Mouse (Mus musculus) midbrain, embryonic 13.5 days (tissue): Measurements from ENCODE around the gene Gm14862. TPM values are rescaled to one million over a fixed set of nuclear protein-coding genes. Genes with fewer than 3 reads are reported as not detected.

ENCODE experiments used
- ATAC-seq: fragments of 200-750 bp; cut with Nextera tagmentation; 2 replicates; pipeline ENCODE4 v1.8.0; 2017; ENCODE audit warnings: mild to moderate bottlenecking, moderate TSS enrichment, moderate library complexity
- H3K27ac ChIP-seq: fragments of 300-500 bp; sonication (generic); 2 replicates; pipeline ENCODE4 v1.5.1; 2015; ENCODE audit warnings: inconsistent platforms, mild to moderate bottlenecking, moderate library complexity
- H3K27me3 ChIP-seq: fragments of 300-500 bp; sonication (generic); 2 replicates; pipeline ENCODE4 v1.6.1; 2015; ENCODE audit warnings: mild to moderate bottlenecking, inconsistent platforms
- H3K36me3 ChIP-seq: fragments of 300-500 bp; sonication (generic); 2 replicates; pipeline ENCODE4 v1.6.1; 2015; ENCODE audit warnings: mild to moderate bottlenecking, inconsistent platforms
- H3K4me1 ChIP-seq: fragments of 300-500 bp; sonication (generic); replicated peaks from 2 replicates; pipeline ENCODE4 v1.6.1; 2015; ENCODE audit warnings: inconsistent platforms
- H3K4me2 ChIP-seq: fragments of 300-500 bp; sonication (generic); replicated peaks from 2 replicates; pipeline ENCODE4 v1.6.1; 2015; ENCODE audit warnings: moderate library complexity, mild to moderate bottlenecking, inconsistent platforms
- H3K4me3 ChIP-seq: fragments of 300-500 bp; sonication (generic); replicated peaks from 2 replicates; pipeline ENCODE4 v1.5.1; 2015; ENCODE audit warnings: mild to moderate bottlenecking, inconsistent platforms
- H3K9ac ChIP-seq: fragments of 300-500 bp; sonication (generic); replicated peaks from 2 replicates; pipeline ENCODE4 v1.6.1; 2015; ENCODE audit warnings: mild to moderate bottlenecking, inconsistent platforms
- H3K9me3 ChIP-seq: fragments of 300-500 bp; sonication (generic); 2 replicates; pipeline ENCODE4 v1.6.1; 2016; ENCODE audit warnings: mild to moderate bottlenecking, inconsistent platforms
- WGBS: fragments of 180-500 bp; shearing (Covaris S2); methylation state at CpG from one replicate; pipeline ENCODE4 v1.1.7; 2015; 5-methylcytosine and 5-hydroxymethylcytosine counted together
- polyA plus RNA-seq: library from polyadenylated mRNA; unstranded; fragments of >200 nt; fragmentation: Nextera tagmentation; extraction: Ambion mirVana; gene quantifications from 2 replicates; pipeline ENCODE4 v1.2.1, GENCODE M21; 2015

The Gm14862 gene
- polyA plus RNA-seq, 1 experiment from 2014 or later: not detected

- no peak for ATAC-seq
- H3K9ac ChIP-seq: no peak overlapping the region
- no peak overlapping the region for H3K4me3 ChIP-seq
- H3K27me3 ChIP-seq: no peaks in the 10 kb centered on the region
- 75% methylated on average over 1 of the region's 1 CpGs for WGBS
- no peak overlapping the region for H3K4me2 ChIP-seq
- no peaks in the 10 kb centered on the region for H3K36me3 ChIP-seq
- no peaks in the 10 kb centered on the region for H3K9me3 ChIP-seq
- H3K27ac ChIP-seq: no peak overlapping the region
- no peaks in the 10 kb centered on the region for H3K4me1 ChIP-seq
Measured at GRCm38 (mm10) chrX:9259267-9259666, 2.6 kb upstream of the Gm14862 start.

DNA sequence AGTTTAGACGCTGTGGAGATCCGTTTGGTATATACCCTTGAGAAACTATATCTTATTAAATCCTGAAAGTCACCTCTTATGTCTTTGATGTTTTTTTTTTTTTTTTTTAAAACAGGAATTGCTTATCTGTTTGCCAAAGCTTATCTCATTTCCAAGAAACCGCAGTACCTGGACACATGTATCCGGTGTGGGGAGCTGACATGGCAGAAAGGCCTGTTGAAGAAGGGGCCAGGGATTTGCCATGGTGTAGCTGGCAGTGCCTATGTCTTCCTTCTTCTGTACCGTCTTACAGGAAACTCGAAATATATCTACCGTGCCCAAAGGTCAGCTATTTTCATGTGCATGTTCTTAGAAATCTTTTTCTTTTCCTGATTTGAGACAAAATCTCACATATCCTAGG lies 1.1 kb upstream of the Gm14862 start:
- no peak overlapping the region for H3K27ac ChIP-seq
- WGBS: 96% methylated on average over 7 of the region's 7 CpGs
- ATAC-seq: no peak

GRCm38 (mm10) chrX:9254901-9255300 lies 1.8 kb downstream of the Gm14862 start:
- Histone ChIP-seq H3K27me3 (no peaks in the 10 kb centered on the region), H3K4me2 (no peak overlapping the region), H3K27ac (no peak overlapping the region), H3K36me3 (no peaks in the 10 kb centered on the region), H3K4me3 (no peak overlapping the region), H3K9ac (no peak overlapping the region), H3K4me1 (no peaks in the 10 kb centered on the region), H3K9me3 (no peaks in the 10 kb centered on the region)
- ATAC-seq: no peak
- 96% methylated on average over 3 of the region's 3 CpGs for WGBS

More for the DNA sequence above, 1.1 kb upstream of the Gm14862 start:
- no peak overlapping the region for H3K4me2 ChIP-seq
- H3K9ac ChIP-seq: no peak overlapping the region
- H3K4me1 ChIP-seq: no peaks in the 10 kb centered on the region
- H3K4me3 ChIP-seq: no peak overlapping the region
- no peaks in the 10 kb centered on the region for H3K27me3 ChIP-seq
- no peaks in the 10 kb centered on the region for H3K9me3 ChIP-seq
- no peaks in the 10 kb centered on the region for H3K36me3 ChIP-seq

DNA sequence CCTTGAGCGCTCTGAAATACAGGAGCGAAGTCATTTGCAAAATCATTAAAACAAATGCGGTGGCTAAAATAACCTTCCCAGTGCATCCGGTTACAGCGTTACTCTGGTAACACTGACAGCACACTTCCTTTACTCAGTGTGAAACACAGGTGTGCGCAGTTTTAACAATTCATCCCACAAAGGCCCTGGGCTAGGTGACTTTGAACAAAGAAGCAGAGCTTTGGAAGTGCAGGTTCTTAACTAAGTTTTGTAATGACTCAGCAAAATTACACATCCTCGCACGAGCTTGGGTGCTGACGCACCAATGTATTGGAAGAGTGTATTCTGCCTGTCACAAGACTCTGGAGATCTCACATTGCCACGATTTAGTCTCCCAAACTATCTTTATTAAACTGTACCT lies 2.7 kb downstream of the Gm14862 start:
- no peak overlapping the region for H3K9ac ChIP-seq
- H3K27me3 ChIP-seq: no peaks in the 10 kb centered on the region
- 83% methylated on average over 10 of the region's 10 CpGs for WGBS
- H3K9me3 ChIP-seq: no peaks in the 10 kb centered on the region
- H3K27ac ChIP-seq: no peak overlapping the region
- no peak overlapping the region for H3K4me2 ChIP-seq
- H3K4me1 ChIP-seq: no peaks in the 10 kb centered on the region
- H3K36me3 ChIP-seq: no peaks in the 10 kb centered on the region
- no peak for ATAC-seq
- no peak overlapping the region for H3K4me3 ChIP-seq

DNA sequence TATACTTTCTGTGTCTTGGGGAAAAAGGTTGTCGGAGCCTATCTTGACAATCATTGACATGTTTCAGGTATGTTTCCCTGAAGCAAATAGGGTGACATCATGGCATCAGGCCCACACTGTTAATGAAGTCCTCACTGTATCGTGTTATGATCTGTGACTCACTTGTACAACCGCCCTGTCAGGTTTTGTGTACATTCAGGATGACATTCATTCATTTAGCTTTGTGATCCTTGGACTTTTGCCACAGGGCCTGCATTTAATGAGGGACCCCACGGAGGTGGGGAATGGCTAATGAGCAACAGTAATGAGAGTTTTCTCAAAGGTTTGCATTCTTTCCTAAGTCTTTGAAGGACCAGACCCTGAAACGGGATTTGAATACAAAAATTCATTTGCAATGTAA lies 7.8 kb downstream of the Gm14862 start:
- Histone ChIP-seq H3K9me3 (no peaks in the 10 kb centered on the region), H3K27me3 (no peaks in the 10 kb centered on the region), H3K36me3 (no peaks in the 10 kb centered on the region), H3K4me3 (no peak overlapping the region), H3K27ac (no peak overlapping the region), H3K9ac (no peak overlapping the region), H3K4me1 (0 out of 2 replicates have a peak, but pooled peaks cover 3% of the 10 kb centered on the region), H3K4me2 (no peak overlapping the region)
- peak; percentile 74 for ATAC-seq
- whole genome bisulfite sequencing: 49% methylated on average over 5 of the region's 5 CpGs

GRCm38 (mm10) chrX:9244603-9245336 lies 11.9 kb downstream of the Gm14862 start:
- Histone ChIP-seq H3K27me3 (no peaks in the 10 kb centered on the region), H3K9ac (no peak overlapping the region), H3K9me3 (no peaks in the 10 kb centered on the region), H3K27ac (peak overlapping the region; percentile 68), H3K4me1 (peaks cover 13% of the 10 kb centered on the region; the same call in 1 of the 2 replicates), H3K4me3 (no peak overlapping the region), H3K36me3 (no peaks in the 10 kb centered on the region), H3K4me2 (no peak overlapping the region)
- ATAC-seq: peak; percentile 68
- WGBS: 61% methylated on average over 12 of the region's 12 CpGs

DNA sequence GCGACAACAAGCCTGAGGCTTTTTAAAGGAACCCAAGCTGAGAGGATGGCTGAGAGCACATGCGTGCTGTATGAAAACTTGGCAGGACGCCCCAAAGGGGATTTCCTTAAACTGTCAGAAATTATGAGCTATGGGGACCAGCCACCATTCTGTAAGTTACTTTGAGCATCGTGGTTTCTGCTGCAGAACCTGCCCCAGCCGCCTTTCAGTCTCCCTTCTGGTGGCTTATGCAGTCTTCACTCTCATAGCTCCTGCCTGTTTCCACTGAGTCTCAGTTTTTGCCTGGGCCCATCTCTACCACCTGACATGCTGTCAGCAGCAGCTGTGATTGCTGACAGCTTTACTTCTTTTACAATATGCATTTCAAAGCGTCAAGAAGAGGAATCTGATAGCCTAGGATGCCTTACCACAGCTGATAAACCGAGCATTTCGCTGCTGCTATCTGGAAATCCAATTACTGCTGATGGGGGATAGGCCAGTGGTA lies 13.3 kb downstream of the Gm14862 start:
- no peaks in the 10 kb centered on the region for H3K36me3 ChIP-seq
- H3K27ac ChIP-seq: peak overlapping the region; percentile 44
- H3K4me3 ChIP-seq: no peak overlapping the region
- 64% methylated on average over 8 of the region's 8 CpGs for WGBS
- H3K9me3 ChIP-seq: no peaks in the 10 kb centered on the region
- peaks cover 10% of the 10 kb centered on the region; the same call in 1 of the 2 replicates for H3K4me1 ChIP-seq
- H3K9ac ChIP-seq: no peak overlapping the region
- no peak overlapping the region for H3K4me2 ChIP-seq
- H3K27me3 ChIP-seq: no peaks in the 10 kb centered on the region
- no peak; the same call in 1 of the 2 replicates for ATAC-seq

DNA sequence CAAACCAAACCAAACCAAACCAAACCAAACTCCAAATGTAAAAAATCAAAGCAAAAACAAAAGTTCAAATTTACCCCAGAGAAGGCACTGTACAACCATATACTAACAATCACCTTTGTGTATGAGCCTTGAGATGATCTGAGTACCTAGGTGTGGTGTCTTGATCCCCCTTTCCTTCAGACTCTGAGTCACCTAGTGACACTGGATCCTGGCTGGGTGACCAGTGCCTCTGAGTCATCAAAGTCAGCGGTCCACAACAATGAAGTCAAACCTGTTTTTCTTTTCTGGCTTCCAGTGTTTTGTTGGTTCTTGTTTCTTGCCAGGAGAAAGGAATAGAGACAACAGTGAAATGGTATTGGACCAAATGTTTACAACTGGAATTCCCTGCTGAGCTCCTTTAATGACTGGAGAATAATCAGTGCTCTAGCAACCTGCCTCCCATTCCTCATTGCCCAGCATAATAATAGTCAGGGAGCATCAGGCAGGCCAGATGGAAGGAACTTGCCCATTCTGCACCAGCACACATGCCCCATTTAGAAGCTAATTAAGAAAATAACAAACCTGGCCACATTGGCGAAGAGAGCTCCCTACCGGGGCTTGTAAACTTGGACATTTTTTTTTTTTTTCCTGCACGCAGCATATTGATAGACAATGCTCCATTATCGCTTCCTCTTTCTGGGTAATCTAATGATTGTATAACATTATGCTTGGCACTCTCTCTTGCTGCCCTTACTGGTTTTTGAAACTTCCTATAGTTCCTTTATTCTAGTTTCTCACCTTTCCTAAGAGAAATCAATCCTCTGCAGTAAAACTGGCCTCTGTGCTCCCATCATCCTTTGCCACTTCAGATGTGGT lies 15.7 kb downstream of the Gm14862 start:
- H3K4me2 ChIP-seq: no peak overlapping the region
- 85% methylated on average over 5 of the region's 5 CpGs for WGBS
- H3K4me3 ChIP-seq: no peak overlapping the region
- H3K27ac ChIP-seq: no peak overlapping the region
- H3K9me3 ChIP-seq: no peaks in the 10 kb centered on the region
- no peak overlapping the region for H3K9ac ChIP-seq
- no peak for ATAC-seq
- no peaks in the 10 kb centered on the region for H3K36me3 ChIP-seq
- H3K27me3 ChIP-seq: no peaks in the 10 kb centered on the region
- H3K4me1 ChIP-seq: peaks cover 10% of the 10 kb centered on the region; the same call in 1 of the 2 replicates

GRCm38 (mm10) chrX:9227105-9227504 lies 29.6 kb downstream of the Gm14862 start:
- ATAC-seq: no peak
- Histone ChIP-seq H3K4me1 (no peaks in the 10 kb centered on the region), H3K36me3 (no peaks in the 10 kb centered on the region), H3K4me3 (no peak overlapping the region), H3K27ac (no peak overlapping the region), H3K9ac (no peak overlapping the region), H3K9me3 (no peaks in the 10 kb centered on the region), H3K27me3 (no peaks in the 10 kb centered on the region), H3K4me2 (no peak overlapping the region)
- WGBS: 83% methylated on average over 2 of the region's 2 CpGs

GRCm38 (mm10) chrX:9222412-9223221 lies 34.1 kb downstream of the Gm14862 start:
- no peak overlapping the region for H3K27ac ChIP-seq
- 96% methylated on average over 3 of the region's 3 CpGs for WGBS
- no peak overlapping the region for H3K9ac ChIP-seq
- no peak overlapping the region for H3K4me3 ChIP-seq
- H3K27me3 ChIP-seq: no peaks in the 10 kb centered on the region
- no peaks in the 10 kb centered on the region for H3K4me1 ChIP-seq
- no peak overlapping the region for H3K4me2 ChIP-seq
- ATAC-seq: no peak
- no peaks in the 10 kb centered on the region for H3K9me3 ChIP-seq
- H3K36me3 ChIP-seq: no peaks in the 10 kb centered on the region

- Histone ChIP-seq H3K36me3 (no peaks in the 10 kb centered on the region), H3K9ac (no peak overlapping the region), H3K27me3 (no peaks in the 10 kb centered on the region), H3K9me3 (no peaks in the 10 kb centered on the region), H3K4me3 (no peak overlapping the region), H3K27ac (no peak overlapping the region), H3K4me1 (no peaks in the 10 kb centered on the region), H3K4me2 (no peak overlapping the region)
- 84% methylated on average over 4 of the region's 4 CpGs for WGBS
- no peak for ATAC-seq
Measured at GRCm38 (mm10) chrX:9221736-9222135, 35.0 kb downstream of the Gm14862 start.
